Mouse (Mus musculus) liver, postnatal 0 days (tissue): ENCODE data around the gene Memo1.

Experiments used
- CTCF ChIP-seq: sonication (generic); IDR thresholded peaks from 2 replicates; pipeline ENCODE4 v1.5.1; 2016; ENCODE audit warnings: antibody characterized with exemption, low read depth
- EP300 ChIP-seq: IDR thresholded peaks from 2 replicates; pipeline ENCODE4 v1.6.1; 2016; ENCODE audit warnings: antibody characterized with exemption, low read depth, mild to moderate bottlenecking

GRCm38 (mm10) chr17:74290869-74291268, 4.5 kb downstream of the Memo1 start:
- TF ChIP-seq EP300 (no peak), CTCF (no peak)
